Mouse (Mus musculus) hindbrain, embryonic 10.5 days (tissue): Measurements from ENCODE around the gene Supv3l1. TPM values are rescaled to one million over a fixed set of nuclear protein-coding genes. Genes with fewer than 3 reads are reported as not detected.
"Not testable (repeated sequence)": the region's sequence is repeated elsewhere in the genome, so short reads cannot be mapped to it uniquely, and the experiment has no call there.

Experiments used
- DNase-seq: peaks from one replicate; pipeline ENCODE4 v3.0.0-alpha.2; 2017; ENCODE audit warnings: low spot score
- H3K27ac ChIP-seq: fragments of 300-500 bp; sonication (generic); 2 replicates; pipeline ENCODE4 v1.5.1; 2016; ENCODE audit warnings: mild to moderate bottlenecking, moderate library complexity
- H3K27me3 ChIP-seq: fragments of 300-500 bp; sonication (generic); 2 replicates; pipeline ENCODE4 v1.6.1; 2016; ENCODE audit warnings: mild to moderate bottlenecking; ENCODE audit not compliant: poor library complexity, insufficient read depth, severe bottlenecking
- H3K36me3 ChIP-seq: fragments of 300-500 bp; sonication (generic); 2 replicates; pipeline ENCODE4 v1.6.1; 2016; ENCODE audit warnings: mild to moderate bottlenecking, moderate library complexity
- H3K4me1 ChIP-seq: fragments of 300-500 bp; sonication (generic); replicated peaks from 2 replicates; pipeline ENCODE4 v1.6.1; 2016; ENCODE audit warnings: mild to moderate bottlenecking
- H3K4me3 ChIP-seq: fragments of 300-500 bp; sonication (generic); 2 replicates; pipeline ENCODE4 v1.5.1; 2016; ENCODE audit warnings: mild to moderate bottlenecking, moderate library complexity
- H3K9me3 ChIP-seq: fragments of 300-500 bp; sonication (generic); 2 replicates; pipeline ENCODE4 v1.6.1; 2016; ENCODE audit warnings: mild to moderate bottlenecking, moderate library complexity
- WGBS: fragments of 180-500 bp; shearing (Covaris S2); methylation state at CpG from one replicate; pipeline ENCODE4 v1.1.7; 2016; 5-methylcytosine and 5-hydroxymethylcytosine counted together
- polyA plus RNA-seq: library from polyadenylated mRNA; unstranded; fragments of >200 nt; fragmentation: Nextera tagmentation; extraction: Ambion mirVana; gene quantifications from 2 replicates; pipeline ENCODE4 v1.2.1, GENCODE M21; 2016

The Supv3l1 gene
- 27.9 and 28.8 TPM in 2 replicates for polyA plus RNA-seq

DNA sequence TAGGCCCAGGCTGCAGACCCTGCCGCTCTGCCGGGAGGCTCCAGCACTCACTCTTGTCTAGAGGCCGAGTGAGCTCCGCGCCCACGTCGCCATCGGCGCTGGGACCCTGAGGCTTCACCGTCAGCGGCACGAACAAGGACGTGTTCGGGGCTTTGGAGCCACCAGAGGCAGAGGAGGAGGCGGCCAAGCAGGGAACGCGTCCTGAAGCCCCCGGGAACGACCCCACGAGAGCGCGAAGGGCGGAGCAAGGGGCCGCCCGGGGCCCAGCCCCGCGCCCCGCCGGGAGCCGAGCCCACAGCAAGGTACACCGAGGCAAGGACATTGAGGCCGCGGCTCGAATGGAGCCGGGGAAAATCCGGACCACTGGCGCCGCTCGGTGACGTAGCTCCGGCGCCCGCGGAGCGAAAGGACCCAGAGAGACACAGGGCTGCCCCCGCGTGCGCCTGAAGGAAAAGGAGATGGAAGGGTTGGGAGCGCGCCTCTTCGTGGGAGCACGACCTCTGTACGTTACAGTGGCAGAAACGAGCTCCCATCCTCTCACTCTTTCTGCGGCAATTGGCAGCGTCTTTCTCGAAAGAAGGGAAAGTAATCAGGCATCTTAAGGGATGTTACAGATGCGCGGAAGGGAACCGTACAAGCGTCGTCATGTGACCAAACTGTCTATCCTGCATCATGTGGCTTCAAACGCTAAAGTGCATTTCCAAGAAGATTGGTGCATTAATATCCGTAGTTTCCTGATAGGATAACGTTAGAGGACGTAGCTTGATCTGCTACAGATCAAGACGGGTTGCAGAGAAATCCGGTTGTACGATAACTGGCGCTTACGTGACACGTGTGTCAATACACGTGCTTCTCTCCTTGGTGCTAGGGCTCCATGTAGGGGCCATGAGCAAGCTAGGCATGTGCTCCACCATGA lies at the start of gene Supv3l1, which contains the start of gene 4930507D05Rik:
TSS of gene Supv3l1 (minus strand) at position 375 of the 916 bp plus-strand sequence.
TSS of gene 4930507D05Rik (plus strand) at position 126 of the 916 bp plus-strand sequence.
- WGBS: under 1% methylated on average over 73 of the region's 73 CpGs
- H3K27me3 ChIP-seq: no peaks in the 10 kb centered on the region
- peaks cover 32% of the 10 kb centered on the region for H3K36me3 ChIP-seq
- H3K4me3 ChIP-seq: peak within 1 kb of the TSS; percentile 92
- H3K9me3 ChIP-seq: no peaks in the 10 kb centered on the region
- H3K27ac ChIP-seq: peak within 1 kb of the TSS; percentile 99
- H3K4me1 ChIP-seq: peaks cover 21% of the 10 kb centered on the region
- DNase-seq: peak; percentile 90

DNA sequence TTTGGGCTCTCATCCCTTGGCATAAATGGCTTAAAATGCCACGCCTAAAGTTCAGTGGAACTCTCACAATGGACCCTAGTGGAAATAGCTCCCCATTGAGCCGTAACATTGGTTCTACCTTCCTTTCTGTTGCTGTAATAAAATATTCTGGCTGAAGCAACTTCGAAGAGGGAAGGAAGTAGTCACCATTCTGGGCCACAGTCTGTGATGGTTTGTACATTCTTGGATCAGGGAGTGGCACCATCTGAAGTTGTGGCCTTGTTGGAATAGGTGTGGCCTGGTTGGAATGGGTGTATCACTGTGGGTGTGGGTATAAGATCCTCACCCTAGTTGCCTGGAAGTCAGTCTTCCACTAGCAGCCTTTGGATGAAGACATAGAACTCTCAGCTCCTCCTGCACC lies 42.1 kb upstream of the Supv3l1 start:
- peaks cover 13% of the 10 kb centered on the region; the same call in 1 of the 2 replicates for H3K4me1 ChIP-seq
- not testable (repeated sequence) for H3K4me3 ChIP-seq, H3K9me3 ChIP-seq, H3K27ac ChIP-seq, DNase-seq, H3K36me3 ChIP-seq, H3K27me3 ChIP-seq
- 81% methylated on average over 3 of the region's 3 CpGs for WGBS

DNA sequence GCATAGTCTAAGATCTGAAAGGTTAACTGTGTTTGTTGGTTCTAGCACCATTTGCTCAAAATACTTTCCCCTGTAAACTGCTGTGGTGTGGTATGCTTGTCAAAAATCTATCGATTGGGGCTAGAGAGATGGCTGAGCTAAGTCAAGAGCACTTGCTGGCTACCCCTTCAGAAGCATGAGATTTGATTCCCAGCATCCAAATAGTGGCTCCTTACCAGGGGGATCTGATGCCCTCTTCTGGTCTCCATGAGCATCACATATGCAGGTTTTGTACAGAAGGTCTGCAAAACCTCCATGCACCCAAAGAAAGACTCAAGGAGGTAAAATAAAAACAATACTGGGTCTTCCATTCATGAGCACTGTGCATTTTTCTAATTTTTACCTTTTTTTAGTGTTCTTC lies 38.7 kb upstream of the Supv3l1 start:
- H3K27me3 ChIP-seq: no peaks in the 10 kb centered on the region
- H3K36me3 ChIP-seq: no peaks in the 10 kb centered on the region
- H3K27ac ChIP-seq: no peak overlapping the region
- H3K9me3 ChIP-seq: no peaks in the 10 kb centered on the region
- DNase-seq: peak; percentile 48
- 20% methylated on average over 1 of the region's 1 CpGs for WGBS
- H3K4me1 ChIP-seq: peaks cover 21% of the 10 kb centered on the region
- no peak overlapping the region for H3K4me3 ChIP-seq

DNA sequence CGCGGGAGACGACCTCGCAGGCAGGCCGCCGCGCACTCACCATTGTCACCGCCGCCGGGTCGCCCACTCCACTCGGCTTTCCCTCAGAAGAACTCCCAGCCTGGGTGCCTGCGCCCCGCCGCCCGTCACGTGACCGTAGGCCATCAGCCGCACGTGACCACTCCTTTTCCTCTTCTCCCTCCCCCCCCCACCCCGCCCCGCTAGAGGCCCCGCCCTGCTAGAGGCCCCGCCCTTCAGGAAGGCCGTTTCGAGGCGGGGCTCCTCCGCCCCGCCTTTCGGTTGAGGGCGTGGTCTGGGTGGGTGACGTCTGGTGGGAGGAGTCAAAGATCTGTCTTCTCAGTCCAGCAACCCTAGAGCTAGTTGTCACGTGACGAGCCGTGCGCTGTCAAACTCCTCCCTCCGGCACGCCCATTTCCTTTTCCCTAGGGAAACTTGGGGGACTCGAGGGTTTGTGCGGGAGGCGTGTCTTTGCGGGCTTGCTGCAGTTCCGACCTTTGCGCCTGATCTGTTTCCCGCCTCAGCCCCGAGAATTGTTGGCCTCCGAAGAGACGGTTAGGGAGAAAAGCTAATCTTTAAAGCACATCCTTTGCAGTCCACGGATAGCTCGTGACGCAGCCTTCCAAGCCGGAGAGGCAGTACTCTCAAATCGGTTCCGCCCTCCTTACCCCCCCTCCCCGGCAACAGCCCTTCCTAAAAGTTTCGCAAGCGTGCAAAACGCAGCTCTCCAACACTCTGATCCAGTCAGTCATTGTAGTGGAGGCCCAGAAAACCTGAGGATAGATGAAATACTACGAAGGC lies 37.3 kb upstream of the Supv3l1 start, which contains the start of gene Vps26a:
TSS of gene Vps26a (minus strand) at position 188 of the 798 bp plus-strand sequence.
- Histone ChIP-seq H3K36me3 (no peaks in the 10 kb centered on the region), H3K4me3 (peak within 1 kb of the TSS; percentile 83), H3K27me3 (no peaks in the 10 kb centered on the region), H3K9me3 (no peaks in the 10 kb centered on the region), H3K27ac (peak within 1 kb of the TSS; percentile 93), H3K4me1 (peaks cover 21% of the 10 kb centered on the region)
- DNase-seq: peak; percentile 100
- under 1% methylated on average over 59 of the region's 59 CpGs for WGBS

DNA sequence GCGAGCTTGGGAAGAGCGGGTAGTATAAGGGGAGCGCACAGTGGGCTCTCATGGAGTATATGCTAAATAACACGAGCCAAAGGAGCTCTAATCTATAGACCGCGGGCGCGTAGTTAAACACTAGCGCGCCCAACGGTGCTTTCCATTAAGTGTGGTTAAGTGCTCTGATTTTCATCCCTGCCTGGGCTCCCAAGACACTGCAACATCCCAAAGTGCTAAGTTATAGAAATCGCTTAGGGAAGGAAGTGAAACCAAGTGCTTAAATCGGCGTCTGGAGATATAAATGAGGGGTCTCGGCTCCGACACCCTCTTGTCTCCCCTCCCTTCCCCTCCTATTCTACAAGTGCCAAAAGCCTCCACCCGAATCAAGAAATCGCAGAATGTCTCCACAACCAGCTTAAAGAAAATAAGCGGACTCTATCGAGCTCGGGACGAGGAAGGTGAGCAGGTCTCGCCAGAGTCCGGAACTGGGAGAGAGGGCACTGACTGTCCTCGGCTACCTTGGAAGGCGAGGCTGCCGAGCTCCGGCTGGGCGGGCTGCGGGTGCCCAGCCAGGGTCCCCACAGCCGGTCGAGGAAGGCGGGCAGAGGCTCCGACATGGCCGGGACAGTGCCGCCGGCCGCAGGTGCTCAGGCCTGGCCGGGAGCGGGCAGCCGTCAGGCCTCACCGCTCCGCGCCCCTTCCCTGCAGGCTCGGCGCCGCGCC lies 36.5 kb upstream of the Supv3l1 start:
- no peaks in the 10 kb centered on the region for H3K27me3 ChIP-seq
- H3K4me1 ChIP-seq: peaks cover 21% of the 10 kb centered on the region
- H3K4me3 ChIP-seq: peak overlapping the region; percentile 83
- peak; percentile 46 for DNase-seq
- WGBS: under 1% methylated on average over 48 of the region's 48 CpGs
- H3K27ac ChIP-seq: peak overlapping the region; percentile 93
- no peaks in the 10 kb centered on the region for H3K9me3 ChIP-seq
- H3K36me3 ChIP-seq: no peaks in the 10 kb centered on the region

DNA sequence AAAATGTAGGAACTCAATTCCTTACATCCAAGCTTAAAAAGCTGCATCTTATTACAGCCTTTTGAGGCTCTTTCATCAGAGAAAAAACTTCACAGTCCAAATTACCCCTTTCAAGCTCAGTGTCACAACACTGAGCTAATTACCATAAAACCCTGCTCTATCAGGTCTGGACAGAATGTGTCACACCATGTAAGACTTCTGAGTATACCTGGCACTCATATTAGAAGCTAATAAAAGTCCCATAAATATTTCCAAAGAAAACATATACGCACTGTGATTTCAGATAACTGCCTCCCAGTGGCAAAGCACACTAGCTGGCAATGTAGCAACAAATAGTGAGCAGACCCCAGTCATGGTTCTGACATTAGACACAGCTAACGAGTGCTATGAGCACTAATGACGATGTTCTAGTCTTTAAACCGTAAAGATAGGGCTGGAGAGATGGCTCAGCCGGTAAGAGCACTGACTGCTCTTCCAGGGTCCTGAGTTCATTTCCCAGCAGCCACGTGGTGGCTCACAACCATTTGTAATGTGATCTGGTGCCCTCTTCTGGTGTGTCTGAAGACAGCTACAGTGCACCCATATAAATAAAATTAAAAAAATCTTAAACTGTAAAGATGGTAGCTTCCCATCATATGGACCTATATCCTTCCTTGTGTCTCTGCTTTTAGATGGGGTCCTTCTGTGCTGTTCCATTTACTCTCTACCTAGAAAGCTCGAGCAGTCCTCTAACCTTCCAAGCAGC lies 31.7 kb upstream of the Supv3l1 start:
- peaks cover 17% of the 10 kb centered on the region for H3K36me3 ChIP-seq
- no peaks in the 10 kb centered on the region for H3K27me3 ChIP-seq
- H3K27ac ChIP-seq: no peak overlapping the region
- 75% methylated on average over 7 of the region's 7 CpGs for WGBS
- no peaks in the 10 kb centered on the region for H3K9me3 ChIP-seq
- H3K4me3 ChIP-seq: no peak overlapping the region
- peaks cover 8% of the 10 kb centered on the region for H3K4me1 ChIP-seq
- no peak for DNase-seq

DNA sequence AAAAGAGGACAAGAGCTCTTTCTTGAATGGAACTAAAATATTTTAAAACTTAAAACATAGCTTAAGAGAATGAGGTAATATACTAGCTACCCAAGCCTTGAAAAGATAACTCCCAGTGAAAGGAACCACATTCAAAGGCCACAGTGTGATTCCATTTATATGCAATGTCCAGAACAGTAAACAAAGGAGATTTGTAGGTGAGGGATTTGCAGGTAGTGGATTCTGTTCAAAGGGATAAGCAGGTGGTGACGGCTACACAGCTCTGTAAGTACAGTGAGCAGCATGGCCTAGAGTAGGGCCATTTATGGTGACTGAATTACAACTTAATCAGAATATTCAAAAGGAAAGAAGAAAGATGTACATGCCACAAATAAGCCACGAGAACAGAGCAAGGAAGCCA lies 27.4 kb upstream of the Supv3l1 start:
- Histone ChIP-seq H3K27ac (no peak overlapping the region), H3K36me3 (peaks cover 23% of the 10 kb centered on the region), H3K4me3 (no peak overlapping the region), H3K4me1 (no peaks in the 10 kb centered on the region), H3K27me3 (no peaks in the 10 kb centered on the region), H3K9me3 (no peaks in the 10 kb centered on the region)
- WGBS: 78% methylated on average over 2 of the region's 2 CpGs
- DNase-seq: no peak

DNA sequence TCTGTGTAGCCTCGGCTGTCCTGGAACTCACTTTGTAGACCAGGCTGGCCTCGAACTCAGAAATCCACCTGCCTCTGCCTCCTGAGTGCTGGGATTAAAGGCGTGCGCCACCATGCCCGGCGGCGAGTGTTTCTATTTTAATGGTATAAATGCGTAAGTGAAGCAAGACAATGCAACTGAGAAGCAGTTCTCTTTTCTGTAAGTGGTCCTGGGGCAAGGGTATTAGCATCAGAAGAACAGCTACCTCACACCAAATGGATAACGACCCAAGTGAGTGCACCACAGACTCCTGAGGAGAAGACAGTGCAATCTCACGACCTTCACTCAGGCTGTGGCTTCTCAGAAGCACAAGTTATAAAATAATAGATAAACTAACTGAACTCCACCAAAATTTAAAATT lies 25.4 kb upstream of the Supv3l1 start:
- Histone ChIP-seq H3K27ac (no peak overlapping the region), H3K9me3 (no peaks in the 10 kb centered on the region), H3K4me1 (no peaks in the 10 kb centered on the region), H3K4me3 (no peak overlapping the region), H3K36me3 (peaks cover 23% of the 10 kb centered on the region), H3K27me3 (no peaks in the 10 kb centered on the region)
- WGBS: 93% methylated on average over 10 of the region's 10 CpGs
- no peak for DNase-seq

DNA sequence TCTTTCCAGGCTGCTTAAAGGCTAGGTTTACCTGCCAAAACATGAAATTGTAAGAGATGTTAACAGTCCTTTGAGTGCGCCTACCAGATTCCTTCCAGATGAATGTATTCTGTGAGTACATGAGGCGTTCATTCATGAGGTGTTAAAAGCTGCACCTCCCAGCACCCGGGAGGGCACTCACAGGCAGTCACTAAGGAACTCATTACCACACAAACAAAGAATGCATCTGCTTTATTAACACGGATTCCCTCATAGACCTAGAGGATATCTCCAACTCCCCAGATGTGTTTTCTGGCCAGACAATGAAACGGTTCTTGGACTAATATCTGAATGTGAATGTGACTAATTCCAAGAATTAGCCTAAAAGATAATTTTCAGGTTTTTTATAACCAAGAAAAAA lies 21.6 kb upstream of the Supv3l1 start:
- WGBS: 83% methylated on average over 5 of the region's 5 CpGs
- H3K27me3 ChIP-seq: no peaks in the 10 kb centered on the region
- no peak overlapping the region for H3K27ac ChIP-seq
- H3K4me1 ChIP-seq: no peaks in the 10 kb centered on the region
- no peak overlapping the region for H3K4me3 ChIP-seq
- H3K9me3 ChIP-seq: no peaks in the 10 kb centered on the region
- DNase-seq: no peak
- peaks cover 30% of the 10 kb centered on the region for H3K36me3 ChIP-seq

DNA sequence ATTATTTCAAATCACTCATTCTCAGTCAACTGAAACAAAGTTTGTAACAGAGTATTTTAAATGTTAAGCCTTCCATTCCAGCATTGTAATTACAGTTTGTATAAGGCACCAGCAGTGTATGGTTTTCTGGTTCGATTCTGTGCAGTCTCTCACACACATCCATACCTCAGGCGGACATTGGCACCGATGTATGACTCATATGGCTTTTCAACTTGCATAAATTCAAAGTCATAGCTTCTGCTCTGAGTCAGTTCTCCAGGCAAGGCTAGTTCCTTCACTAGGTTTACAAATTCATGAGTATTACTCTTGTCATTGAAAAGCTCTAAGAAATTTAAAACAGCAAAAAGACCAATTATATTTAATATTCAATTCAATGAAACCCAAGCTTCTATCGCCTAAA lies 20.2 kb upstream of the Supv3l1 start:
- DNase-seq: no peak
- Histone ChIP-seq H3K4me3 (no peak overlapping the region), H3K27me3 (no peaks in the 10 kb centered on the region), H3K9me3 (no peaks in the 10 kb centered on the region), H3K36me3 (peaks cover 35% of the 10 kb centered on the region), H3K4me1 (no peaks in the 10 kb centered on the region), H3K27ac (no peak overlapping the region)
- WGBS: 93% methylated on average over 4 of the region's 4 CpGs

DNA sequence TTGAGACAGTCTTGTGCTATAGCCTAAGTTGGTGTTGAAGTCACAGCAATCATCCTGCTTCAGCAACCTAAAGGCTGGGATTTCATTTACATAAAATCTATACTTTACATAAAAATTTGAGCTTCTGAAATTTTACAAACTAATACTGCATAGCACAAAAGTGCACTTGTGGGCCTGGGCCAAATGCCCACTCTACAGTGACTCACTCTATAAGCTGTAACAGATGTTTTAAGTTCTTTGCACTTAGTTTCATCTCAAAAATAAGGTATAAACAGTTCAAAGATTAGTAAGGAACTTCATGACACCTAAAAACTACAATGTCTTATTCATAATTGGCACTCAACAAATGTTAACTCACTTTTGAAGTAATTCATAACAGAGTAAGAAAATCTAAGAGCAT lies 11.8 kb upstream of the Supv3l1 start:
- Histone ChIP-seq H3K27me3 (no peaks in the 10 kb centered on the region), H3K27ac (no peak overlapping the region), H3K36me3 (peaks cover 90% of the 10 kb centered on the region), H3K4me3 (no peak overlapping the region), H3K4me1 (no peaks in the 10 kb centered on the region), H3K9me3 (no peaks in the 10 kb centered on the region)
- DNase-seq: no peak

DNA sequence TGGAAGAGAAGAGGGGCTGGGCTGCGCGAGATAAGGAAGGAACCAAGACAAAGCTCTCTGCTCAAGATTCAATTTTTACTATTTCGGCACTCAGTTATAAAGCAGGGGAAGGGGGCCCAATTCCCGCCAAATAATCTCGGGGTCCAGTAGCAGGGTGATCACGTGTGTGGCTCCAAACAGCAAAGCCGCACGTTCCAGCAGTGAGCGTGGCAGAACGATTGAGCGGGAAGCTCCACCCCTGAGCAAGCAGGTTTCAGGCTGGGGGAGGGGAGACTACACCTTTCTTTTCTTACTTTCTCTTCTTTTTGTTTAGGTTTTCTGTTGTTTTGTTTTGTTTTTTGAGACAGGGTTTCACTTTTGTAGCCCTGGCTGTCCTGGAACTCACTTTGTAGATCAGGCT lies 2.5 kb upstream of the Supv3l1 start:
- H3K9me3 ChIP-seq, DNase-seq, H3K4me3 ChIP-seq, H3K27me3 ChIP-seq, H3K27ac ChIP-seq: not testable (repeated sequence)
- Histone ChIP-seq H3K36me3 (peaks cover 30% of the 10 kb centered on the region), H3K4me1 (peaks cover 21% of the 10 kb centered on the region)
- 67% methylated on average over 11 of the region's 11 CpGs for WGBS
